Mouse (Mus musculus): Measurements from ENCODE around the gene Ccdc34. TPM values are rescaled to one million over a fixed set of nuclear protein-coding genes. Genes with fewer than 3 reads are reported as not detected.
A peak's percentile ranks its signal among the peaks of the same experiment; 100 is the strongest.

Gene Ccdc34
- polyA plus RNA-seq, 1 experiment from 2014 or later, result 39.5 TPM

- no peaks in the 10 kb centered on the region for H3K36me3 ChIP-seq (ENCODE audit: insufficient read depth)
- no peaks in the 10 kb centered on the region for H3K9me3 ChIP-seq (ENCODE audit: low read depth, low read length)
- WGBS, result 83% methylated on average over 2 of the region's 2 CpGs
- no peak for ATAC-seq (ENCODE audit: insufficient read depth)
- no peak overlapping the region for H3K27ac ChIP-seq (ENCODE audit: low read depth)
- H3K4me2 ChIP-seq, result no peak overlapping the region
- DNase-seq, result no peak
- H3K4me3 ChIP-seq (ENCODE audit: low read depth, low read length), result no peak overlapping the region
- no peak overlapping the region for H3K9ac ChIP-seq
- no peaks in the 10 kb centered on the region for H3K27me3 ChIP-seq (ENCODE audit: insufficient read depth, low read length)
- TF ChIP-seq CTCF (IDR thresholded peaks at IDR 0.05; ENCODE audit: low read depth), result no peak
- no peaks in the 10 kb centered on the region for H3K4me1 ChIP-seq (ENCODE audit: insufficient read depth)
These were observed 41.4 kb upstream of the Ccdc34 start for GRCm38 (mm10) chr2:109976181-109976580.

GRCm38 (mm10) chr2:109977322-109977721 lies 40.3 kb upstream of the Ccdc34 start:
- Histone ChIP-seq H3K36me3 (ENCODE audit: insufficient read depth) (no peaks in the 10 kb centered on the region), H3K27ac (ENCODE audit: low read depth) (no peak overlapping the region)
- no peak for ATAC-seq (ENCODE audit: insufficient read depth)

GRCm38 (mm10) chr2:109979209-109979608 lies 38.4 kb upstream of the Ccdc34 start:
- no peak overlapping the region for H3K4me2 ChIP-seq
- no peaks in the 10 kb centered on the region for H3K4me1 ChIP-seq (ENCODE audit: insufficient read depth)
- peak; percentile 37 for DNase-seq
- no peak overlapping the region for H3K27ac ChIP-seq (ENCODE audit: low read depth)
- no peak overlapping the region for H3K9ac ChIP-seq
- TF ChIP-seq CTCF (IDR thresholded peaks at IDR 0.05; ENCODE audit: low read depth), result no peak
- peak; percentile 38; the same call in 1 of the 2 replicates for ATAC-seq (ENCODE audit: insufficient read depth)
- H3K27me3 ChIP-seq (ENCODE audit: insufficient read depth, low read length), result no peaks in the 10 kb centered on the region
- no peaks in the 10 kb centered on the region for H3K9me3 ChIP-seq (ENCODE audit: low read depth, low read length)
- no peaks in the 10 kb centered on the region for H3K36me3 ChIP-seq (ENCODE audit: insufficient read depth)
- no peak overlapping the region for H3K4me3 ChIP-seq (ENCODE audit: low read depth, low read length)

More at GRCm38 (mm10) chr2:109977322-109977721, 40.3 kb upstream of the Ccdc34 start:
- 83% methylated on average over 6 of the region's 6 CpGs for WGBS
- DNase-seq, result no peak
- H3K4me2 ChIP-seq, result no peak overlapping the region
- no peaks in the 10 kb centered on the region for H3K9me3 ChIP-seq (ENCODE audit: low read depth, low read length)
- no peak for TF ChIP-seq CTCF (IDR thresholded peaks at IDR 0.05; ENCODE audit: low read depth)
- no peaks in the 10 kb centered on the region for H3K27me3 ChIP-seq (ENCODE audit: insufficient read depth, low read length)
- H3K4me3 ChIP-seq (ENCODE audit: low read depth, low read length), result no peak overlapping the region
- H3K9ac ChIP-seq, result no peak overlapping the region
- no peaks in the 10 kb centered on the region for H3K4me1 ChIP-seq (ENCODE audit: insufficient read depth)

- Histone ChIP-seq H3K27ac (ENCODE audit: low read depth) (no peak overlapping the region), H3K9me3 (ENCODE audit: low read depth, low read length) (no peaks in the 10 kb centered on the region), H3K9ac (no peak overlapping the region), H3K4me2 (no peak overlapping the region), H3K4me1 (ENCODE audit: insufficient read depth) (peaks cover 5% of the 10 kb centered on the region; the same call in 1 of the 2 replicates), H3K36me3 (ENCODE audit: insufficient read depth) (no peaks in the 10 kb centered on the region), H3K4me3 (ENCODE audit: low read depth, low read length) (no peak overlapping the region), H3K27me3 (ENCODE audit: insufficient read depth, low read length) (0 out of 2 replicates have a peak, but pooled peaks cover 5% of the 10 kb centered on the region)
- TF ChIP-seq CTCF (IDR thresholded peaks at IDR 0.05; ENCODE audit: low read depth), result no peak
- DNase-seq, result no peak
- no peak for ATAC-seq (ENCODE audit: insufficient read depth)
- 76% methylated on average over 6 of the region's 6 CpGs for WGBS
These were observed 34.2 kb upstream of the Ccdc34 start for GRCm38 (mm10) chr2:109983435-109983834.

GRCm38 (mm10) chr2:109984930-109985329 lies 32.7 kb upstream of the Ccdc34 start:
- no peak overlapping the region for H3K4me2 ChIP-seq
- H3K4me1 ChIP-seq (ENCODE audit: insufficient read depth), result peaks cover 5% of the 10 kb centered on the region; the same call in 1 of the 2 replicates
- no peak overlapping the region for H3K4me3 ChIP-seq (ENCODE audit: low read depth, low read length)
- H3K9ac ChIP-seq, result no peak overlapping the region
- H3K27me3 ChIP-seq (ENCODE audit: insufficient read depth, low read length), result 0 out of 2 replicates have a peak, but pooled peaks cover 5% of the 10 kb centered on the region
- 46% methylated on average over 1 of the region's 1 CpGs for WGBS
- H3K36me3 ChIP-seq (ENCODE audit: insufficient read depth), result no peaks in the 10 kb centered on the region
- no peak for ATAC-seq (ENCODE audit: insufficient read depth)
- H3K27ac ChIP-seq (ENCODE audit: low read depth), result no peak overlapping the region
- TF ChIP-seq CTCF (IDR thresholded peaks at IDR 0.05; ENCODE audit: low read depth), result no peak
- no peak for DNase-seq
- no peaks in the 10 kb centered on the region for H3K9me3 ChIP-seq (ENCODE audit: low read depth, low read length)

GRCm38 (mm10) chr2:109985560-109985959 lies 32.1 kb upstream of the Ccdc34 start:
- Histone ChIP-seq H3K4me2 (no peak overlapping the region), H3K9ac (no peak overlapping the region), H3K27ac (ENCODE audit: low read depth) (no peak overlapping the region), H3K4me1 (ENCODE audit: insufficient read depth) (peaks cover 5% of the 10 kb centered on the region; the same call in 1 of the 2 replicates), H3K36me3 (ENCODE audit: insufficient read depth) (no peaks in the 10 kb centered on the region), H3K4me3 (ENCODE audit: low read depth, low read length) (no peak overlapping the region), H3K27me3 (ENCODE audit: insufficient read depth, low read length) (0 out of 2 replicates have a peak, but pooled peaks cover 9% of the 10 kb centered on the region), H3K9me3 (ENCODE audit: low read depth, low read length) (no peaks in the 10 kb centered on the region)
- TF ChIP-seq CTCF (IDR thresholded peaks at IDR 0.05; ENCODE audit: low read depth), result no peak
- DNase-seq (no peak), ATAC-seq (ENCODE audit: insufficient read depth) (no peak)
- WGBS, result 41% methylated on average over 9 of the region's 9 CpGs

GRCm38 (mm10) chr2:109986036-109986785 lies 31.4 kb upstream of the Ccdc34 start:
- 42% methylated on average over 11 of the region's 11 CpGs for WGBS
- Histone ChIP-seq H3K27ac (ENCODE audit: low read depth) (no peak overlapping the region), H3K9ac (no peak overlapping the region), H3K27me3 (ENCODE audit: insufficient read depth, low read length) (0 out of 2 replicates have a peak, but pooled peaks cover 9% of the 10 kb centered on the region), H3K4me2 (no peak overlapping the region), H3K4me3 (ENCODE audit: low read depth, low read length) (no peak overlapping the region), H3K4me1 (ENCODE audit: insufficient read depth) (peaks cover 5% of the 10 kb centered on the region; the same call in 1 of the 2 replicates), H3K36me3 (ENCODE audit: insufficient read depth) (no peaks in the 10 kb centered on the region), H3K9me3 (ENCODE audit: low read depth, low read length) (no peaks in the 10 kb centered on the region)
- no peak for TF ChIP-seq CTCF (IDR thresholded peaks at IDR 0.05; ENCODE audit: low read depth)
- DNase-seq (peak; percentile 48), ATAC-seq (ENCODE audit: insufficient read depth) (peak; percentile 50; the same call in 1 of the 2 replicates)
